Mouse (Mus musculus): ENCODE data around the gene Klf6. TPM values are rescaled to one million over a fixed set of nuclear protein-coding genes. Genes with fewer than 3 reads are reported as not detected.

The Klf6 gene
- polyA plus RNA-seq (2014; fragmentation: Nextera tagmentation; extraction: Ambion mirVana) = 54.4 and 62.4 TPM in 2 replicates

DNA sequence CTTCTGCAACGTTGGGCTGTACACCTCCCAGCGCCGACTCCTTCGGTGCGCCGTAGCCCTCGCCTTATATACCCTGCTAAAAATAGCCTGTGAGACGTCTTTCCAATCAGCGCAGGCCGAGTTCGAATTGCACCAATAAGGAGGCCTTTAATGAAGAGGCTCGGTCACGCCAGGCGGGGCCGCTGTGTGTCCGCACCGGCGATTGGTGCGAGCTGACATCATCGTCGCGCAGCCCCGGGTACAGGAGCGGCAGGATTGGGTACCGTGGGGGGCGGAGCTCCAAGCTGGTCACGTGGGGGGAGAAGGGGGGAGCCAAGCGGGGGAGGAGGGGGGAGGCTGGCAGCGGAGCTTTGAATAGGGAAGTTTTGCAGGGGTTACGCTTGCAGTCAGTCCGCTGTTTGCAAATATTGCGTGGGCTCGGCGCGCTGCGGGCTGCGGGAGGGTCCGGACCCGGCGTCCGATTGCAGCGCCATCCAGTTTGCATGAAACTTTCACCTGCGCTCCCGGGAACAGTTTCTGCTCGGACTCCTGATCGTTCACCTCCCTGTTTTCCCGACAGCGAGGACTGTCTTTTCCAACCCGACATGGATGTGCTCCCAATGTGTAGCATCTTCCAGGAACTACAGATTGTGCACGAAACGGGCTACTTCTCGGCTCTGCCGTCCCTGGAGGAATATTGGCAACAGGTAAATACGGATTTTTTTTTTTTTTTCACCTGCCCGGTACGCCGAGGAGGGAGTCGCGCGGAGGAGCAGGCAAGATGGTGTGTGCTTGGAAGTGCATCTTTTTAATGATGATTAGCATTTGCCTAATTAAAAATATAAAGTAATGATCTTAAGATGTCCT is at the start of gene Klf6:
Gene Klf6, plus strand, starts transcription at position 326 of the 846 bp plus-strand sequence.
- WGBS (ENCODE audit: insufficient replicate concordance) = under 1% methylated on average over 50 of the region's 60 CpGs
- Histone ChIP-seq H3K9me3 (replicated peaks; ENCODE audit: control insufficient read depth, low read length) (no peaks in the 10 kb centered on the region), H3K4me2 (peak within 1 kb of the TSS; percentile 76), H3K4me1 (ENCODE audit: control insufficient read depth, insufficient read depth, low read length) (peaks cover 16% of the 10 kb centered on the region), H3K9ac (ENCODE audit: low read depth, low read length) (peak within 1 kb of the TSS; percentile 99), H3K4me3 (ENCODE audit: low read depth, low read length) (peak within 1 kb of the TSS; percentile 77), H3K36me3 (ENCODE audit: control insufficient read depth, insufficient read depth, low read length) (peaks cover 15% of the 10 kb centered on the region), H3K27ac (ENCODE audit: low read depth, low read length) (peak within 1 kb of the TSS; percentile 99), H3K27me3 (ENCODE audit: control insufficient read depth, insufficient read depth, low read length) (no peaks in the 10 kb centered on the region)
- peak; percentile 99 for ATAC-seq (replicated peaks; ENCODE audit: insufficient number of reproducible peaks, low FRiP score, low TSS enrichment)

DNA sequence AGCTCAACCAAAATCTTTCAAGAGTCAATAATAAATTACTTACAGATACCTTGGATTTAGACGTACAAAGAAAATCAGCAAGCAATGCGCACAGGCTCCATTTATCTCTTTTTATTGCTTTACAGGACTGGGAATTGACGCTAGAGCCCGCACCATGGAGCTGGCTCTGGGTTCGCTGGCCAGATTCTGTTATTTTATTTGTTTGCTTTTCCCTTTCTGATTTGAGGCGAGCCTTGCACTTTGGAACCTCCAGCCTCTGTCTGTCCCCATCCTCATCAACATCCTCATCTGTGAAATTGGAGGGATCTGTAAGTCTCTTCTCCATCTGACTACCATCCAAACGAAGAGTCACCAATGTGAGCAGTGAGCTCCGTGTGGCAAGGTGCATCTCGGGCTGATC is 47.8 kb upstream of the Klf6 start:
- 87% methylated on average over 9 of the region's 9 CpGs for WGBS (ENCODE audit: insufficient replicate concordance)
- Histone ChIP-seq H3K4me1 (ENCODE audit: control insufficient read depth, insufficient read depth, low read length) (no peaks in the 10 kb centered on the region), H3K36me3 (ENCODE audit: control insufficient read depth, insufficient read depth, low read length) (no peaks in the 10 kb centered on the region), H3K27me3 (ENCODE audit: control insufficient read depth, insufficient read depth, low read length) (no peaks in the 10 kb centered on the region), H3K27ac (ENCODE audit: low read depth, low read length) (no peak overlapping the region), H3K4me3 (ENCODE audit: low read depth, low read length) (no peak overlapping the region), H3K4me2 (no peak overlapping the region), H3K9me3 (replicated peaks; ENCODE audit: control insufficient read depth, low read length) (no peaks in the 10 kb centered on the region), H3K9ac (ENCODE audit: low read depth, low read length) (no peak overlapping the region)
- ATAC-seq (replicated peaks; ENCODE audit: insufficient number of reproducible peaks, low FRiP score, low TSS enrichment) = no peak

DNA sequence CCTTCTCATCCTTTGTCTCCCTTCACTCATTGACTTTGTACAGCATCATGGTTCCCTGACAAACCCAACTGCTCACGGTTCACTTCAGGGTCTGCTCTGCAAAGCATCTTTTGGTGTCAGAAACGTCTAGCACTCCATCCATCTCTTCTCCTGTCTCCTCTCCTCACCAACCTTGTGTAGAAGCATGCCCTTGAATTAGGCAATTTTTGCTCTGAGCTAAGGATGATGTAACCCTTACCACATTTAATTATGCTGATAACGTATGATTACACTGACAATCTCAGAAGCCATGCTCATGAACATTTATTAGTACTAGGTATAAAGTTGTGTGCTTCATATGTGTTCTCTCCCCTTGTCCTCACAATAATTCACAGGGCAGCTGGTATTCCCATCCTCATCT is 44.0 kb upstream of the Klf6 start:
- H3K27ac ChIP-seq (ENCODE audit: low read depth, low read length) = no peak overlapping the region
- 68% methylated on average over 3 of the region's 3 CpGs for WGBS (ENCODE audit: insufficient replicate concordance)
- peaks cover under 1% of the 10 kb centered on the region; the same call in 1 of the 2 replicates for H3K4me1 ChIP-seq (ENCODE audit: control insufficient read depth, insufficient read depth, low read length)
- H3K27me3 ChIP-seq (ENCODE audit: control insufficient read depth, insufficient read depth, low read length) = no peaks in the 10 kb centered on the region
- no peak for ATAC-seq (replicated peaks; ENCODE audit: insufficient number of reproducible peaks, low FRiP score, low TSS enrichment)
- no peaks in the 10 kb centered on the region for H3K9me3 ChIP-seq (replicated peaks; ENCODE audit: control insufficient read depth, low read length)
- no peak overlapping the region for H3K4me3 ChIP-seq (ENCODE audit: low read depth, low read length)
- no peak overlapping the region for H3K9ac ChIP-seq (ENCODE audit: low read depth, low read length)
- H3K36me3 ChIP-seq (ENCODE audit: control insufficient read depth, insufficient read depth, low read length) = no peaks in the 10 kb centered on the region
- H3K4me2 ChIP-seq = no peak overlapping the region

DNA sequence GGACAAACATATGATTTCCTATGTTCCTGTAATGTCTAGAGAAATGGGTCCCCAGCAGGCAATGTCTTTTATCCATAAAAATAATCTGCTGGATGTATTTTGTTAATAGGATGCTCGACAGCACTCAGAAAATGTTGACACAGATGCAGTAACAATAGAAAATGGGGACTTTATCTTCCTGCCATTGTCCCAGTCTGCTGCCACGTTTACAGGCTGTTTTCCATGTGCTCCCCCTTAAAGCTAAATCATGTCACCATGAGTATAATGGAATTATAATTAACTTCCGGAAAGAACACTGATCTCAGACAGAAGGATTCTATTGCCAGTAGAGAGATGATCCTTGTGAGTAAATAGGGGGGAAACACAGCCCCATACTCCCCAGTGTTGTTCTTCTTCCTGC is 42.1 kb upstream of the Klf6 start:
- H3K27ac ChIP-seq (ENCODE audit: low read depth, low read length) = no peak overlapping the region
- 55% methylated on average over 3 of the region's 3 CpGs for WGBS (ENCODE audit: insufficient replicate concordance)

DNA sequence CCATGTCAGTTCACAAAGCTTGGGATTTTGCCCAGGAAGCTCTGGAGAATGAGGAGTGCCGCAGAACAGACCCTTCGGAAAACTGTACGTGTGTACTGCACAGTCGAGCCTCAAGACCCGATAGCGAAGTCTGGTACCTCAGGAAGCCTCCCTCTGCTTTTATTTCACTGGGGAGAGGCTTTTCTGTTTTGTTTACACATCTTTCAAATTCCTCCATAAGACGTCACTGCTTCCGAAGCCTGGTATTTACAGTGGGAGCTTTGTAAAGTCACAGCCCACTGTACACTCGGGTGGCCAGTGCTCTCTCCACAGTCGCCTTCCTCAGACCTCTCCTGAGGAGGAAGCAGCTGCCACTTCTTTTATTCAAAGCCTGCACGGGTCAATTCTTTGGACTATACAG is 38.7 kb upstream of the Klf6 start:
- no peak for ATAC-seq (replicated peaks; ENCODE audit: insufficient number of reproducible peaks, low FRiP score, low TSS enrichment)
- H3K9ac ChIP-seq (ENCODE audit: low read depth, low read length) = no peak overlapping the region
- H3K36me3 ChIP-seq (ENCODE audit: control insufficient read depth, insufficient read depth, low read length) = no peaks in the 10 kb centered on the region
- no peaks in the 10 kb centered on the region for H3K9me3 ChIP-seq (replicated peaks; ENCODE audit: control insufficient read depth, low read length)
- H3K4me1 ChIP-seq (ENCODE audit: control insufficient read depth, insufficient read depth, low read length) = peaks cover 28% of the 10 kb centered on the region
- H3K4me3 ChIP-seq (ENCODE audit: low read depth, low read length) = no peak overlapping the region
- no peaks in the 10 kb centered on the region for H3K27me3 ChIP-seq (ENCODE audit: control insufficient read depth, insufficient read depth, low read length)
- no peak overlapping the region for H3K4me2 ChIP-seq
- WGBS (ENCODE audit: insufficient replicate concordance) = 39% methylated on average over 11 of the region's 11 CpGs
- 0 out of 2 replicates have a peak overlapping the region, but pooled peaks have one; percentile 12 for H3K27ac ChIP-seq (ENCODE audit: low read depth, low read length)

More for the DNA sequence above, 42.1 kb upstream of the Klf6 start:
- no peak for ATAC-seq (replicated peaks; ENCODE audit: insufficient number of reproducible peaks, low FRiP score, low TSS enrichment)
- no peaks in the 10 kb centered on the region for H3K9me3 ChIP-seq (replicated peaks; ENCODE audit: control insufficient read depth, low read length)
- no peaks in the 10 kb centered on the region for H3K27me3 ChIP-seq (ENCODE audit: control insufficient read depth, insufficient read depth, low read length)
- no peaks in the 10 kb centered on the region for H3K36me3 ChIP-seq (ENCODE audit: control insufficient read depth, insufficient read depth, low read length)
- no peak overlapping the region for H3K9ac ChIP-seq (ENCODE audit: low read depth, low read length)
- no peak overlapping the region for H3K4me2 ChIP-seq
- peaks cover 12% of the 10 kb centered on the region for H3K4me1 ChIP-seq (ENCODE audit: control insufficient read depth, insufficient read depth, low read length)
- H3K4me3 ChIP-seq (ENCODE audit: low read depth, low read length) = no peak overlapping the region

DNA sequence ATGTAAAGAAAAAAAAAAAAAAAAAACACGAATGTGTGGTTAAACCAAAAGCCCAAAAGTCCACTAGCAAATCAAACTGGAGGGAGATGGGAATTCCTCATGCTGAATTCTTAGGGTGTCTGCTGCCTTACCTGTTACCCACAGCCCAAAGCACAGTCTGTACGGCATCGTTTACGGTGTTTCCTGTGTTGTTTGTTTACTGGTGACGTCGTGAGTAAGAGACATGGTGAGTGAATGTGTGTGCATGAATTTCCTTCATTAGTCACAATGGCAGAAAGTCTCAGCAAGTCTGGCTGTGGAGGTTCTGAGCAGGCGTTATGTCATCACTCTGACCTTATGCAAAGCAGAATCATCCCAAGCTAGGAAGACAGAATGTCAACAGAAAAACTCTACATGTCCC is 38.1 kb upstream of the Klf6 start:
- Histone ChIP-seq H3K4me3 (ENCODE audit: low read depth, low read length) (no peak overlapping the region), H3K36me3 (ENCODE audit: control insufficient read depth, insufficient read depth, low read length) (no peaks in the 10 kb centered on the region), H3K9ac (ENCODE audit: low read depth, low read length) (no peak overlapping the region), H3K27ac (ENCODE audit: low read depth, low read length) (no peak overlapping the region), H3K4me1 (ENCODE audit: control insufficient read depth, insufficient read depth, low read length) (peaks cover 28% of the 10 kb centered on the region), H3K4me2 (no peak overlapping the region), H3K27me3 (ENCODE audit: control insufficient read depth, insufficient read depth, low read length) (no peaks in the 10 kb centered on the region), H3K9me3 (replicated peaks; ENCODE audit: control insufficient read depth, low read length) (no peaks in the 10 kb centered on the region)
- 71% methylated on average over 7 of the region's 7 CpGs for WGBS (ENCODE audit: insufficient replicate concordance)
- ATAC-seq (replicated peaks; ENCODE audit: insufficient number of reproducible peaks, low FRiP score, low TSS enrichment) = no peak

DNA sequence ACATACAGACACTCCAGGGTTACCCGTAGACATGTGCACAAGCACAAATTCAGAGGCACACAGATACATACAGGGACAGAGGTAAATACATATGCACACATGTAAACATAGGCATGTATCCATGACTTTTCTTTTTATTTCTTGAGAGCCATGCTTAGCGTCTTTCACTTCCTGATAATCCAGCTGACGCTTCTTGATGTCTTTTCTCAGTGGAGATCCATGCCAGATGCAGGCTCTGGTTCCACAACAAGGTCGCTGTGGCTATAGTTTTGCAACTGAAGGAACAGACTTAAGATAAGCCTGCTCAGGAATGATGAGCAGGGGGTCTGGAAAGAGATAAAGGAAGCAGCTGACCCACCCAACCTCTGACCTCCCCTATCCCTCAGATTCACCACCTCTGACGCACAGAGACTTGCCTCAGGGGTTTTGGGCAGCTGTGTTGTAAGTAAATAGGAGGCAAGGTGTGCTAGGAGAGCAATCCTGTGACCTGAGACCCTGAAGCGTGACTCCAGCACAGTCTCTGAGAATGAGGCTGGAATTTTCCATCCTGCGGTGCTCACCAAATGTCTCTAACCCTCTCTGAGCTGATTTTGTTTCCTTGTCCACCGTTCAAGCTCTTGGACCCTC is 37.0 kb upstream of the Klf6 start:
- no peak for ATAC-seq (replicated peaks; ENCODE audit: insufficient number of reproducible peaks, low FRiP score, low TSS enrichment)
- Histone ChIP-seq H3K4me2 (no peak overlapping the region), H3K9me3 (replicated peaks; ENCODE audit: control insufficient read depth, low read length) (no peaks in the 10 kb centered on the region), H3K4me3 (ENCODE audit: low read depth, low read length) (no peak overlapping the region), H3K27me3 (ENCODE audit: control insufficient read depth, insufficient read depth, low read length) (no peaks in the 10 kb centered on the region), H3K36me3 (ENCODE audit: control insufficient read depth, insufficient read depth, low read length) (no peaks in the 10 kb centered on the region), H3K4me1 (ENCODE audit: control insufficient read depth, insufficient read depth, low read length) (peaks cover 28% of the 10 kb centered on the region), H3K27ac (ENCODE audit: low read depth, low read length) (peak overlapping the region; percentile 2; the same call in 1 of the 2 replicates), H3K9ac (ENCODE audit: low read depth, low read length) (no peak overlapping the region)
- WGBS (ENCODE audit: insufficient replicate concordance) = 34% methylated on average over 8 of the region's 8 CpGs

DNA sequence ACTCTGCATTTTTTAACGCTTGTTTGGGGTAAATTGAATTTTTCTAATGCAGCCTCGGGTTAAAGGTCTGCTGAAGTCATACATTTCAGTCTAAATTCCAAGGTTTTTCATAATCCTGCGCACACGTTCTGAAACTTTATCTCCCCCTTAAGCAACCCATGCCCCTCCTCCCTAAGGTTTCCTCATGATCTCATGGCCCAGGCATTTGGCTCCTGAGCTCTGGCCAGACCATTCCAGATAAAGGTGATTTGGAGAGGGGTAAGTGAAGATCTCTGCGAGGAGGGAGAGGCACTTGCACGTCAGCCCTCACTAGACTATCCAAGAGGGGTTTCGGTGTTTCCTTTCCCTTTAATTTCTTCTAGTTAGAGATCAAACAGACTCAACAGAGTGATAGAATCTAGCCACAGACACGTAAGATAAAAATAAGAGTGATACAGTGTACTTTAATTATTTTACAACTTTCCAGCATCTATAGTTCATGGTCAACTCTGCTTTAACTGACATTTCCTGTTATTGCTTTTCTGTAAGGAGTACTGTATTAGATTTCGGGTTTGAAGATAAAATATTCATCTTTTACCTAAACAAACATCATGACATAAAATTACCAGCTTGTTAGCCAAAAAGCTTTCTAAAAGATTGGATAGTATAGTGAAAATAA is 35.0 kb upstream of the Klf6 start:
- H3K9ac ChIP-seq (ENCODE audit: low read depth, low read length) = no peak overlapping the region
- peaks cover 28% of the 10 kb centered on the region for H3K4me1 ChIP-seq (ENCODE audit: control insufficient read depth, insufficient read depth, low read length)
- peak overlapping the region; percentile 15; the same call in 1 of the 2 replicates for H3K27ac ChIP-seq (ENCODE audit: low read depth, low read length)
- H3K9me3 ChIP-seq (replicated peaks; ENCODE audit: control insufficient read depth, low read length) = no peaks in the 10 kb centered on the region
- H3K36me3 ChIP-seq (ENCODE audit: control insufficient read depth, insufficient read depth, low read length) = no peaks in the 10 kb centered on the region
- 16% methylated on average over 9 of the region's 9 CpGs for WGBS (ENCODE audit: insufficient replicate concordance)
- peak overlapping the region; percentile 31; the same call in 1 of the 2 replicates for H3K4me2 ChIP-seq
- H3K27me3 ChIP-seq (ENCODE audit: control insufficient read depth, insufficient read depth, low read length) = no peaks in the 10 kb centered on the region
- ATAC-seq (replicated peaks; ENCODE audit: insufficient number of reproducible peaks, low FRiP score, low TSS enrichment) = peak; percentile 65
- no peak overlapping the region for H3K4me3 ChIP-seq (ENCODE audit: low read depth, low read length)

All from heart, embryonic 11.5 days (tissue).